ENCODE assay signal across 22 mouse cellular contexts in genomic region chr12:73481705-73482104, GRCm38 (mm10).
DNase-seq lines count a peak whose midpoint lies in the region; TF ChIP-seq lines count a peak whose summit lies in the region.
"Had no signal": no experiment of that assay in that cellular context is flagged by ENCODE, and none has a peak within 500 bp of the region (broad histone marks: within the 10 kb centered on the region; RNA-seq: fewer than 3 reads in every experiment).

No protein-coding gene starts in this region.

- DNase-seq in gastrocnemius, adult 2 months, result no peak
- DNase-seq in gastrocnemius, postnatal 10 days, result no peak
- peak; percentile 80 for DNase-seq in adipocyte (ENCODE audit: low spot score)
- no peak for DNase-seq in right cerebral cortex, postnatal 10 days (ENCODE audit: low spot score in 2 of 2)
- DNase-seq in heart, postnatal 25 days (ENCODE audit: low spot score), result no peak
- DNase-seq: adrenal gland, adult 8-10 months; adrenal gland, postnatal 25 days; B cell, adult 2 months; cerebellum, adult 11 months; cerebellum, adult 2 months; cerebellum, adult 9-11 months; cerebellum, postnatal 25 days; forebrain, postnatal 0 days; gastrocnemius, postnatal 36 days; heart, postnatal 36 days; kidney, adult 11 months had no signal

- peaks cover 14% of the 10 kb centered on the region for H3K4me1 ChIP-seq in brown adipose tissue, adult 24 weeks (ENCODE audit: control insufficient read depth, insufficient read depth, insufficient read length, low read length)
- H3K4me1 ChIP-seq: intestine, embryonic 15.5 days had no signal

- no peak overlapping the region for H3K4me3 ChIP-seq in gastrocnemius, adult 2 months
- H3K4me3 ChIP-seq in brown adipose tissue, adult 24 weeks (ENCODE audit: insufficient read depth, low read depth, low read length), result no peak overlapping the region; the same call in 1 of the 2 replicates
- H3K4me3 ChIP-seq: embryonic facial prominence, embryonic 13.5 days; heart, adult 2 months; hindbrain, embryonic 10.5 days; hindbrain, embryonic 13.5 days; intestine, embryonic 15.5 days had no signal

- intact Hi-C loops in gastrocnemius, adult 2 months (cut with DNase I), result no loop called here
- intact Hi-C loops in heart, postnatal 25 days (cut with DNase I), result no loop called here

- no peak for TF ChIP-seq CTCF in gastrocnemius, adult 2 months (IDR thresholded peaks at IDR 0.05)

- H3K27ac ChIP-seq in gastrocnemius, adult 2 months, result peak overlapping the region; percentile 81
- H3K27ac ChIP-seq in brown adipose tissue, adult 24 weeks (replicated peaks; ENCODE audit: low read depth, low read length), result peak overlapping the region; percentile 99
- H3K27ac ChIP-seq: embryonic facial prominence, embryonic 13.5 days; heart, adult 2 months; hindbrain, embryonic 10.5 days; hindbrain, embryonic 13.5 days; intestine, embryonic 15.5 days had no signal
